Mouse (Mus musculus): ENCODE measurements around the gene Adcyap1.

Gene Adcyap1

GRCm38 (mm10) chr17:93198717-93199116, at the start of gene Adcyap1:
Adcyap1 (plus strand) TSS chr17:93199017.
- no peak for DNase-seq

DNA sequence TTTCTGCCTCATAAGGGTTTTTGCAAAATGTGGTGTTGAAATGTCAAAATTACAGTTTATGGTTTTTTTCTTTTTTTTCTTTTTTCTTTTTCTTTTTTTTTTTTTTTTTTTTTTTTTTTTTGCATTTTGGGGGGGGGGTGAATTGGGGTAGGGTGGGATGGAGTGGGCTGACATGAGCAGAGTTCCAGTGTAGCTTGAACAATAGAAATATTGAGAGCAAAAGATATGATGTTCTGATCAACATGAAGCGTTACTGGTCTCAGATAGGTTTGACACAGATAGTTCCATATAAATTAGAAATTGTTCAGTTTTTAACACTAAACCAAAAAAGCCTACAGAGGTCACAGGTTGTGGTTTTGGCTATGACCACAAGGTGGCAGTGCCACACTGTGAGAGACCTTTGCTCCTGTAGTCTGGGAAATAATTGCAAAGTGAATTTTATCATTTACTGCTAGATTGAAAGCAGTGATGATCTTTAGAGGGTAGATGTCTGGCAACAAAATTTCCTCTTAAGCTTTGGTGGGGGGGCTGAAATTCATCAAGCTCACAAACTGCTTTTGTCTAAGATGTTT, 40.5 kb upstream of the Adcyap1 start:
- peak; percentile 36 for DNase-seq

DNA sequence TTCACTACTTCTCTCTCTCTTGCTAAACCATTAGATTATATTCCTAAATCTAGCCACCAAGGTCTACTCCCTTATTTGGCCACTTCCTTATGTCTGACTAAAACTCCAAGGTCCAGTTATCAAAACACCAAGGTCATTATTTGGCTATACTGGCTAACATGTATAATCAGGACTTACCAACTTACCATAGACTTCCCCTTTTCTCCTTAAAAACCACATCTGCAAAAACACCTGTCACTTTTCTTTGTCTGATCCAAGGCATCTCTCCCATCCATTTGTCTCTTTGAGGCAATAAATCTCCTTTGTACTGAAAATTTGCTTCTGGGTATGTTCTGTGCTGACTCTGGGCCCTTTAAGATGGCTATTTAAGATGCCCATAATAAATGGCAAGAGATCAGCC, 29.2 kb upstream of the Adcyap1 start:
- DNase-seq, result no peak

- DNase-seq, result no peak
These were observed 2.0 kb upstream of the Adcyap1 start for GRCm38 (mm10) chr17:93196846-93197245.

DNA sequence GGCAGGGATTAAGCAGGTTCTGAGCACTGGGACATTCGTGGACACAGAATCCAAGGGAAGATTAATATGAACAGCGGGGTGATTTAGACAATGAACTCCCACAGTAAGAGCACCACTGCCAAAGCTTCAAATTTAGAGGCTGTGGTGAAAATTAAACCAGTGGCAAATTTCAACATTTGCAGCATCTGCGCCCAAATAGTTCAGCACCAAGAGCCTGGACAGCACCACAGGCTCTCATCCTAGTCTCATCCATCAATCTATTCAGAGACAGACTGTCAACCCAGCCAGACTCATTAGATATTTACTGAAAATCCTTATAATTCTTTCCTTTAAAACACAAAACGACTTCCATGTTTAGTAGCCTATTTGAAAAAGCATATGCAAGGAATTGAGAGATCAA, 604 bp upstream of the Adcyap1 start:
- no peak for DNase-seq

DNA sequence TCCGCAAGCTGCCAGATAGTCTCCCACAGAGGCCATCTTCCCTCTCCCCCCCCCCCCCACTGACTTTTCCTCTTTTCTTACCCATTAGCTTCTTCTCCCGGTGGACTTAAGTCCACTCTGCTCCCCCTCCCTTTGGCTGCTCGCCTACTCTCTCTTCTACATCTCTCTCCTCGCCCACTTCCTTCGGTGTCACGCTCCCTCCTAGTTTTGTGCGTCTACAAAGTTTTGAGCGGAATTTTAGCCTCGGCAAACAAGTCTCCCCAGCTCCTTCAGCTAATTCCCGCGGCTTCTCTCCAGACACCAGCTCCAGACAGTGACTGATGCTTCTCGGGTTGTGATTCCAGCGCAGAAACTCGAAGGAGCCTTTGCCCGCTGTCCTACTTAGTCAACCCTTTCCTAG, 401 bp downstream of the Adcyap1 start:
- no peak for DNase-seq

DNA sequence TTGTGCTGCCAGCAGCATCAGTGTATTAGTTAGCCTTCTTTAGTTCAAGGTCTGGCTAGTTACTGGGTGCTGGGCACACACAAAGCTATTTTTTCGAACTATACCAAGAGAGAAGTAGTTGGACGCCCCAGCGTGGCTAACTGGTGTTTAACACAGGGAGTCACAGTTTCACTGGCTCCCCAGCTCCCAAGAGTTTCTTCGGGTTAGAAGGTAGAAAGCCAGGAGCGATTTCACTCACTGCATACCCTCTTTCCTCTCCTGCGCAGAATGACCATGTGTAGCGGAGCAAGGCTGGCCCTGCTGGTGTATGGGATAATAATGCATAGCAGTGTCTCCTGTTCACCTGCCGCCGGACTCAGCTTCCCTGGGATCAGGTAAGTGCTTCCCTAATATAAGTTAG, 930 bp downstream of the Adcyap1 start:
- DNase-seq, result no peak

GRCm38 (mm10) chr17:93200386-93201264, 1.8 kb downstream of the Adcyap1 start:
- no peak for DNase-seq

DNA sequence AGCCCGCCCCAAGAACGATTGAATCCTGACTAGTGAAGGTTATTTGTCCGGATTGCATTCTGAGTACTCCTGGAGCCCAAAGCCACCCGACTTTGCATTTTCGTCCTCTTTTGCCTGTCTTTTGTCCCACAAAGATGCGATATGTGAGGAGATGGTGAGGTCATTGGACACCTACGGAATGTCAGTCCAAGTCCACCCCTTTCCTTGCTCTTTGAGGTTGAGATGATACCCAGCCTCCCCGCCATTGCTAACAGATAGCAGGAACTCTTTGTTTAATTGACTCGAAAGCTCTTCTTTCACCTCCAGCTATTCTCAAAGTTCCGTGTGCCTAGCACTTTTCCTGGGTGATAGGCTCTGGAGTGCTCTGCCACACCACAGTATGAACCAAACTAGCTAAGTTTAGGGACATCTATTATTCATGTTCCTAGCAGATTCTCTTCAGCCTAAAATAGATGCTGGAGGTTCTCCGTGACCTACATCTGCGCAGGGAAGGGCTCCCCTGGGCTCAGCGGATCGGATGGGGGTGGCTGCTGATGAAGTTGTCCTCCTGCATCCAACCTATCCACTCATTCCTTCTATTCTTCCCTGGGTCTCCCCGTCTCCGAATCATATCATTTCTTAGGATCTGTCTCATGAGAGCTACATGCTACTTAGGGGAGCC, 2.6 kb downstream of the Adcyap1 start:
- no peak for DNase-seq

DNA sequence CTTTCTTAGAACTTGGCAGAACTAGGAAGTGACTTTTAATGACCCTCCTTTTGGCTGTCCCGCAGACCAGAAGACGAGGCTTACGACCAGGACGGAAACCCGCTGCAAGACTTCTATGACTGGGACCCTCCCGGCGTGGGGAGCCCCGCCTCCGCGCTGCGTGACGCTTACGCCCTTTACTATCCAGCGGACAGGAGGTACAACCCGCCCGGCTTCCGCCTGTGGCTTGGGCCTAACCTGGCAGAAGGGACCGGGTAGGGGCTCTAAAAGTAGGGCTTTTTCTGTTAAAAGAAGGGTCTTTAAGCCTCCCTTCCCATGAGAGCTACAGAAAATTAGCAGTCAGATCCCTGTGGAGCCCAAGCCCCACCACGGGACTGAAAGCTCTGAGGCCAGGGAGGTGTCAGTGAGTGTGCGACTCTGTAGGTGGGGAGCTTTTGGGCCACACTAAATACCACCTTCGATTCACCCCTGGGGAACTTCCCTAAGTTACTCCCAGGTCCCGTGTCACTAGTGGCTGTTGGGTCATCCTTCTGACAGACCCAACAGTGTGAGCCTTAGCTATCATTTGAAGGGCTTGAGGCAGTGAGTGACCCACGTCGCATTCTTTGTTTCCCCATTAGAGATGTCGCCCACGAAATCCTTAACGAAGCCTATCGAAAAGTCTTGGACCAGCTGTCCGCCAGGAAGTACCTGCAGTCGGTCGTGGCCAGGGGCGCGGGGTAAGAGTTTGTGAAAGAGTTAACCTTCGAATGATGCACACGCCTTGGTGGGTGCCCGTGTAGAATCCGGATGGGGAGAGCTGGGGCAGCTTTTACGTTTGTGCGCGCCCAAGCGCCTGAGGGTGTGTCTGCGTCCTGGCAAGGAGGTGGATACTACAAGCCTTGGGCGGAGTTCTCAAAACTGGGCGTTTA, 3.6 kb downstream of the Adcyap1 start:
- no peak for DNase-seq

- DNase-seq, result no peak
These were observed 4.5 kb downstream of the Adcyap1 start for GRCm38 (mm10) chr17:93203076-93204031.

DNA sequence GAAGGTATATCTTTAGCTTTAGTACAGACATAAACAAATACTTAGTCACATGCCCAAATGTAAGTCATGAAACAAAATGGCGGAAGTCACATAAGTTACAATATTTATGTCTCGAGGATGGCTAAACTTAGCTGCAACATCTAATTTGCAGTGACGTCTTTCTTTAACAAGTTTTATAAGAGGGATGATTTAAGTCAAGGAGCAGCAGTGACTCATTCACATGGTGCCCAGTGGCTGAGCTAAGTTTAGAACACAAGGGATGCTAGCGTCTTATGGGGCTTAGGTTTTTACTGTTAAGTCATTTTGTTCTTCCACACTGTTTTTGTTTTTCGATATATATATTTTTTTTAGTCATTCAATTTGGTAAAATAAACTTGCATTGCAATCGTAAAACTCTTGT, 19.0 kb downstream of the Adcyap1 start:
- DNase-seq, result no peak

GRCm38 (mm10) chr17:93218640-93219039, 19.8 kb downstream of the Adcyap1 start:
- DNase-seq, result no peak

DNA sequence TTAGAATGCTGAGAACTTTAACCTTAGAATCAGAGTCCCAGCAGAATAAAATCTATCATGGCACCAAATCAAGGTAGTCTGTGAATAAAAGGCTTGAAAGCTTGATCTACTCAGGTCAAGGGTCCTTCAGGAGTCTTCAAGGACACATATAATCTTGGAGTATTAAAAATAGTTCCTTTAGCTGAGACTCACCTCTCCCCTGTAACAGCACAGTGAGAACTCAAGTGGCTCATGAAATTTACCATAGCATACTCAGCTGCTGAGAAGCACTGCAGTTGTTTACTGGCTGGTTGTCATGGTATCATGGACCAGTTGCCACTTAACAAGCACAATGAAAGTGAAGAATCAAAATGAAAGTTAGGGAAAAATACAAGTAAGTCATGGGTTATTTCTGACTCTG, 38.5 kb downstream of the Adcyap1 start:
- no peak for DNase-seq

Data from lung, postnatal 14 days (tissue).